Mouse (Mus musculus): ENCODE data around the gene Cdpf1.

GRCm38 (mm10) chr15:85810462-85810805 is 1.1 kb downstream of the Cdpf1 start:
- TF ChIP-seq CTCF (conservative IDR thresholded peaks at IDR 0.05; ENCODE audit: insufficient read depth, insufficient read length, low read depth, low read length) (no peak), POLR2A (IDR thresholded peaks at IDR 0.05; ENCODE audit: low read depth, low read length) (no peak)
